Mouse (Mus musculus): ENCODE results near the gene Ly6g6e. TPM values are rescaled to one million over a fixed set of nuclear protein-coding genes. Genes with fewer than 3 reads are reported as not detected.

Ly6g6e gene
- polyA plus RNA-seq, 1 experiment from 2014 or later, result 10.1 TPM

DNA sequence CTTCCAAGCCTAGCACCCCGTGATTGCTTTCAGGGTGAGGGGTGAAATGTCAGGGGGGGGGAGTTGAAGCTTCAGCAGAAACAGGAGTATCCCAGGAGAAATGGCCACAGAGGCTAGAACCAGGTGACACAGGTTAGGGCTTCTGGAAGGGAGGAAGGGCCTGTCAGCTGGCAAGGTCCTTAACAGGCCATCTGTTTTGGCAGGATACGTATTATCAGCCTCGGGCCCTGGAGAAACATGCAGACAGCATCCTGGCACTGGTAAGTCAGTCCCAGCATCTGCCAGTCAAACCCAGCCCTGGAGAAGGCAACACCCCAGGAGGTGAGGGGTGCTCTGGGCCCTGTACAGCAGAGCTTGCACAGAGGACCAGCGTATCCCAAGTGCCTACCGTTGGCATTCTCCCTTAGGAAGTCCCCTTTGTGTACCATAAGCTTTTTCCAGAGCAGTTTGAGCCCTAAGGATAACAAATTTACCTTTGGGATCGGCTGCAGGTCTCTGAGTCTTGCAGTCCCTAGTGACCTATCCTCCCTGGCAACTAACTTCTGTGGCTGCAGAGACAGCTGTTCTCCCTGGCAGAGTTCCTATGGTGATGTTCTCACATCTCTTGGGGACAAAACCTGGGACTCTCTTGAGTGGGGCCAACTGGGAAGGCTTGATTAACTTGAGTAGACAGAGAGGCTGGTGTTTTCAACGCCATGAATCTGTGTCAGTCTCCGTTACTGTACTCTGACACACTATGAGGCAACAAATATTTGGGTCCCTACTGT, 13.6 kb downstream of the Ly6g6e start:
- Histone ChIP-seq H3K27me3 (replicated peaks; ENCODE audit: control insufficient read depth, insufficient read depth, low read length) (no peaks in the 10 kb centered on the region), H3K4me1 (ENCODE audit: control insufficient read depth, insufficient read depth, low read length) (peaks cover 6% of the 10 kb centered on the region), H3K4me3 (ENCODE audit: low read depth, low read length) (peak overlapping the region; percentile 55), H3K9ac (ENCODE audit: low read length) (peak overlapping the region; percentile 88), H3K9me3 (replicated peaks; ENCODE audit: control insufficient read depth, low read length) (no peaks in the 10 kb centered on the region), H3K27ac (ENCODE audit: low read depth, low read length) (peak overlapping the region; percentile 98), H3K36me3 (ENCODE audit: control insufficient read depth, insufficient read depth, low read length) (peaks cover 34% of the 10 kb centered on the region), H3K4me2 (ENCODE audit: low read length) (peak overlapping the region; percentile 67)
- ATAC-seq, result peak; percentile 15; the same call in 1 of the 2 replicates
- DNase-seq (ENCODE audit: low spot score), result peak; percentile 63
- 54% methylated on average over 8 of the region's 8 CpGs for WGBS

- no peaks in the 10 kb centered on the region for H3K9me3 ChIP-seq (replicated peaks; ENCODE audit: control insufficient read depth, low read length)
- peaks cover 6% of the 10 kb centered on the region for H3K4me1 ChIP-seq (ENCODE audit: control insufficient read depth, insufficient read depth, low read length)
- ATAC-seq, result no peak
- no peak overlapping the region for H3K9ac ChIP-seq (ENCODE audit: low read length)
- WGBS, result 90% methylated on average over 14 of the region's 14 CpGs
- H3K27ac ChIP-seq (ENCODE audit: low read depth, low read length), result no peak overlapping the region
- H3K4me2 ChIP-seq (ENCODE audit: low read length), result no peak overlapping the region
- H3K36me3 ChIP-seq (ENCODE audit: control insufficient read depth, insufficient read depth, low read length), result peaks cover 51% of the 10 kb centered on the region
- DNase-seq (ENCODE audit: low spot score), result no peak
- no peaks in the 10 kb centered on the region for H3K27me3 ChIP-seq (replicated peaks; ENCODE audit: control insufficient read depth, insufficient read depth, low read length)
- H3K4me3 ChIP-seq (ENCODE audit: low read depth, low read length), result no peak overlapping the region
These were observed 15.9 kb downstream of the Ly6g6e start for GRCm38 (mm10) chr17:35092403-35093198.

GRCm38 (mm10) chr17:35094475-35095365, 18.0 kb downstream of the Ly6g6e start:
- H3K9me3 ChIP-seq (replicated peaks; ENCODE audit: control insufficient read depth, low read length), result no peaks in the 10 kb centered on the region
- H3K36me3 ChIP-seq (ENCODE audit: control insufficient read depth, insufficient read depth, low read length), result peaks cover 70% of the 10 kb centered on the region
- no peak overlapping the region for H3K27ac ChIP-seq (ENCODE audit: low read depth, low read length)
- no peak overlapping the region for H3K9ac ChIP-seq (ENCODE audit: low read length)
- no peak overlapping the region for H3K4me2 ChIP-seq (ENCODE audit: low read length)
- no peaks in the 10 kb centered on the region for H3K27me3 ChIP-seq (replicated peaks; ENCODE audit: control insufficient read depth, insufficient read depth, low read length)
- peaks cover 6% of the 10 kb centered on the region for H3K4me1 ChIP-seq (ENCODE audit: control insufficient read depth, insufficient read depth, low read length)
- no peak for ATAC-seq
- no peak overlapping the region for H3K4me3 ChIP-seq (ENCODE audit: low read depth, low read length)
- 93% methylated on average over 15 of the region's 15 CpGs for WGBS
- DNase-seq (ENCODE audit: low spot score), result no peak

DNA sequence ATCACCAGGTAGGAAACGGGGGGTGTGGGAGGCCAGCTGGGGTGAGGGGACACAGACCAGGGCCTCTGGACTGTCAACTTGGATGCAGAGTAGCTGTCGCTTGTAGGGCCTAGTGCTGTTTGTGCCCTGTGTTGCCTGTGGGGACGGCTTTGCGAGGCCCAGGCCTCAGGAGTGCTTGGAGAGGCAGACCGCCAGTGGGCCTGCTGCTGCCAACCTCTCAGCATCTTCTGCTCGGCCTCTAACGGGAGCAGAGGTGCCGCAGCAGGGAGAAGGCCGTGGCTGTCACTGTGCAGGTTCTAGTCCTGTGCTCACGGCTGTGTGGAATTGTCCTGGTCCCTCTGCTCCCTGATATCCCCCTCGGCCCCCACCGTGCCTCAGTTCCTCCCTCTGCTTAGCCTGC, 19.9 kb downstream of the Ly6g6e start:
- DNase-seq (ENCODE audit: low spot score) (no peak), ATAC-seq (no peak)
- Histone ChIP-seq H3K4me1 (ENCODE audit: control insufficient read depth, insufficient read depth, low read length) (no peaks in the 10 kb centered on the region), H3K27me3 (replicated peaks; ENCODE audit: control insufficient read depth, insufficient read depth, low read length) (no peaks in the 10 kb centered on the region), H3K9me3 (replicated peaks; ENCODE audit: control insufficient read depth, low read length) (no peaks in the 10 kb centered on the region), H3K4me2 (ENCODE audit: low read length) (no peak overlapping the region), H3K36me3 (ENCODE audit: control insufficient read depth, insufficient read depth, low read length) (peaks cover 85% of the 10 kb centered on the region), H3K27ac (ENCODE audit: low read depth, low read length) (no peak overlapping the region), H3K9ac (ENCODE audit: low read length) (no peak overlapping the region), H3K4me3 (ENCODE audit: low read depth, low read length) (no peak overlapping the region)
- 85% methylated on average over 12 of the region's 12 CpGs for WGBS

GRCm38 (mm10) chr17:35097164-35097655, 20.5 kb downstream of the Ly6g6e start:
- H3K9ac ChIP-seq (ENCODE audit: low read length), result no peak overlapping the region
- 78% methylated on average over 12 of the region's 12 CpGs for WGBS
- DNase-seq (ENCODE audit: low spot score), result no peak
- H3K4me1 ChIP-seq (ENCODE audit: control insufficient read depth, insufficient read depth, low read length), result no peaks in the 10 kb centered on the region
- no peaks in the 10 kb centered on the region for H3K9me3 ChIP-seq (replicated peaks; ENCODE audit: control insufficient read depth, low read length)
- no peak overlapping the region for H3K4me3 ChIP-seq (ENCODE audit: low read depth, low read length)
- no peak overlapping the region for H3K4me2 ChIP-seq (ENCODE audit: low read length)
- H3K27me3 ChIP-seq (replicated peaks; ENCODE audit: control insufficient read depth, insufficient read depth, low read length), result no peaks in the 10 kb centered on the region
- H3K27ac ChIP-seq (ENCODE audit: low read depth, low read length), result no peak overlapping the region
- ATAC-seq, result no peak
- H3K36me3 ChIP-seq (ENCODE audit: control insufficient read depth, insufficient read depth, low read length), result peaks cover 88% of the 10 kb centered on the region

DNA sequence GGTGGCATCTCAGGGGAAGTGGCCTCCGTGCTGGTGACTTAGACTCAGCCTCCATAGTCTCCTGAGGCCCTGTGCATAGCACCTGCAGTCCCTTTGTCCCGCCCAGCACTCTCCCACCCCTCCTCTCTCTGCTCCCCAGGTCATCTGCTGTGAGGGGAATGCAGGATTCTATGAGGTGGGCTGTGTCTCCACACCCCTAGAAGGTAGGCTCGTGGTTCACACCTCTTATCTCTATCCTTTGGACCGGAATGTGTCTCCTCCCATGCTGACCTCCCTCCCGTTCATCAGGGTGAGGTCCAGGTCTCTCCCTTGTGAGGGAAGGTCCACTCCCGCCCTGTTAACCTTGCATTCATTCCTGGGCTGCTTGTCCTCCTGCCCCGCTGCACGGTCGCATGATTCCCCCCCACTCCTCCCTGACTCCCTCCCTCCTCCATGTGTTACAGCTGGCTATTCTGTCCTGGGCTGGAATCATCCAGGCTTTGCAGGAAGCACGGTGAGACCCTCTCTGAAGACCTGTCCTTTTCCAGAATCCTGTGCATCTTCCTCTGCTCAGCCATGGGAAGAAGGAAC, 23.6 kb downstream of the Ly6g6e start:
- 75% methylated on average over 10 of the region's 10 CpGs for WGBS
- Histone ChIP-seq H3K27ac (ENCODE audit: low read depth, low read length) (no peak overlapping the region), H3K4me1 (ENCODE audit: control insufficient read depth, insufficient read depth, low read length) (no peaks in the 10 kb centered on the region), H3K36me3 (ENCODE audit: control insufficient read depth, insufficient read depth, low read length) (peaks cover 83% of the 10 kb centered on the region), H3K9ac (ENCODE audit: low read length) (no peak overlapping the region), H3K4me2 (ENCODE audit: low read length) (no peak overlapping the region), H3K27me3 (replicated peaks; ENCODE audit: control insufficient read depth, insufficient read depth, low read length) (no peaks in the 10 kb centered on the region), H3K4me3 (ENCODE audit: low read depth, low read length) (no peak overlapping the region), H3K9me3 (replicated peaks; ENCODE audit: control insufficient read depth, low read length) (no peaks in the 10 kb centered on the region)
- ATAC-seq (no peak), DNase-seq (ENCODE audit: low spot score) (no peak)

GRCm38 (mm10) chr17:35101161-35101560, 24.5 kb downstream of the Ly6g6e start:
- Histone ChIP-seq H3K4me2 (ENCODE audit: low read length) (no peak overlapping the region), H3K27ac (ENCODE audit: low read depth, low read length) (no peak overlapping the region), H3K4me1 (ENCODE audit: control insufficient read depth, insufficient read depth, low read length) (no peaks in the 10 kb centered on the region), H3K4me3 (ENCODE audit: low read depth, low read length) (no peak overlapping the region), H3K9ac (ENCODE audit: low read length) (no peak overlapping the region), H3K36me3 (ENCODE audit: control insufficient read depth, insufficient read depth, low read length) (peaks cover 80% of the 10 kb centered on the region), H3K9me3 (replicated peaks; ENCODE audit: control insufficient read depth, low read length) (no peaks in the 10 kb centered on the region), H3K27me3 (replicated peaks; ENCODE audit: control insufficient read depth, insufficient read depth, low read length) (no peaks in the 10 kb centered on the region)
- WGBS, result 93% methylated on average over 11 of the region's 11 CpGs
- no peak for DNase-seq (ENCODE audit: low spot score)
- no peak for ATAC-seq

GRCm38 (mm10) chr17:35102299-35102698, 25.6 kb downstream of the Ly6g6e start:
- 81% methylated on average over 8 of the region's 8 CpGs for WGBS
- ATAC-seq (no peak), DNase-seq (ENCODE audit: low spot score) (no peak)
- Histone ChIP-seq H3K27me3 (replicated peaks; ENCODE audit: control insufficient read depth, insufficient read depth, low read length) (no peaks in the 10 kb centered on the region), H3K27ac (ENCODE audit: low read depth, low read length) (no peak overlapping the region), H3K4me2 (ENCODE audit: low read length) (no peak overlapping the region), H3K4me1 (ENCODE audit: control insufficient read depth, insufficient read depth, low read length) (no peaks in the 10 kb centered on the region), H3K9ac (ENCODE audit: low read length) (no peak overlapping the region), H3K9me3 (replicated peaks; ENCODE audit: control insufficient read depth, low read length) (no peaks in the 10 kb centered on the region), H3K4me3 (ENCODE audit: low read depth, low read length) (no peak overlapping the region), H3K36me3 (ENCODE audit: control insufficient read depth, insufficient read depth, low read length) (peaks cover 69% of the 10 kb centered on the region)

Measured in forebrain, embryonic 14.5 days (tissue).